Mouse (Mus musculus) cerebellum, adult 9-11 months (tissue): ENCODE data around the gene Ankrd34b.

Experiments used
- DNase-seq: peaks from one replicate; pipeline ENCODE4 v3.0.0; 2022

Gene Ankrd34b

GRCm38 (mm10) chr13:92425758-92426264 lies at the start of gene Ankrd34b:
Gene Ankrd34b, plus strand, starts transcription at chr13:92425896.
- peak; percentile 93 for DNase-seq

GRCm38 (mm10) chr13:92387367-92387766 lies 38.3 kb upstream of the Ankrd34b start:
- no peak for DNase-seq

GRCm38 (mm10) chr13:92393047-92393661 lies 32.5 kb upstream of the Ankrd34b start:
- no peak for DNase-seq

GRCm38 (mm10) chr13:92398491-92399384 lies 27.0 kb upstream of the Ankrd34b start:
- peak; percentile 64 for DNase-seq

GRCm38 (mm10) chr13:92402063-92402462 lies 23.6 kb upstream of the Ankrd34b start:
- no peak for DNase-seq

GRCm38 (mm10) chr13:92403496-92403895 lies 22.2 kb upstream of the Ankrd34b start:
- DNase-seq, result no peak

GRCm38 (mm10) chr13:92410486-92410885 lies 15.2 kb upstream of the Ankrd34b start:
- no peak for DNase-seq

- no peak for DNase-seq
Measured at GRCm38 (mm10) chr13:92419630-92420029, 6.1 kb upstream of the Ankrd34b start.

GRCm38 (mm10) chr13:92423711-92424110 lies 2.0 kb upstream of the Ankrd34b start:
- no peak for DNase-seq

GRCm38 (mm10) chr13:92426294-92427051 lies 777 bp downstream of the Ankrd34b start:
- peak; percentile 73 for DNase-seq

GRCm38 (mm10) chr13:92427351-92427855 lies 1.7 kb downstream of the Ankrd34b start:
- peak; percentile 36 for DNase-seq

GRCm38 (mm10) chr13:92438656-92439055 lies 13.0 kb downstream of the Ankrd34b start:
- no peak for DNase-seq

- DNase-seq, result no peak
Measured at GRCm38 (mm10) chr13:92440286-92440685, 14.6 kb downstream of the Ankrd34b start.

- DNase-seq, result no peak
Measured at GRCm38 (mm10) chr13:92446872-92447271, 21.2 kb downstream of the Ankrd34b start.

- no peak for DNase-seq
Measured at GRCm38 (mm10) chr13:92464698-92465097, 39.0 kb downstream of the Ankrd34b start.

- DNase-seq, result no peak
Measured at GRCm38 (mm10) chr13:92467891-92468290, 42.2 kb downstream of the Ankrd34b start.

- DNase-seq, result no peak
Measured at GRCm38 (mm10) chr13:92469381-92469780, 43.7 kb downstream of the Ankrd34b start.

GRCm38 (mm10) chr13:92470151-92470550 lies 44.5 kb downstream of the Ankrd34b start:
- no peak for DNase-seq

- peak; percentile 55 for DNase-seq
Measured at GRCm38 (mm10) chr13:92483348-92483747, 57.7 kb downstream of the Ankrd34b start.

GRCm38 (mm10) chr13:92483852-92484463 lies 58.3 kb downstream of the Ankrd34b start, which contains the start of gene Fam151b:
Gene Fam151b, minus strand, starts transcription at chr13:92484015.
- peak; percentile 97 for DNase-seq

- DNase-seq, result no peak
Measured at GRCm38 (mm10) chr13:92490817-92491216, 65.1 kb downstream of the Ankrd34b start.
